Mouse (Mus musculus) spleen, adult 18-20 months (tissue): Measurements from ENCODE around the gene Fcna.
A peak's percentile ranks its signal among the peaks of the same experiment; 100 is the strongest.

Experiments
- DNase-seq, 2 experiments: peaks; one replicate each; pipeline ENCODE4 v3.0.0; 2022; ENCODE audit warnings: mixed read lengths in 2 of 2

Gene Fcna

GRCm38 (mm10) chr2:25627811-25628210 lies at the start of gene Fcna:
Gene Fcna (minus strand): TSS chr2:25628030.
- DNase-seq: no peak

DNA sequence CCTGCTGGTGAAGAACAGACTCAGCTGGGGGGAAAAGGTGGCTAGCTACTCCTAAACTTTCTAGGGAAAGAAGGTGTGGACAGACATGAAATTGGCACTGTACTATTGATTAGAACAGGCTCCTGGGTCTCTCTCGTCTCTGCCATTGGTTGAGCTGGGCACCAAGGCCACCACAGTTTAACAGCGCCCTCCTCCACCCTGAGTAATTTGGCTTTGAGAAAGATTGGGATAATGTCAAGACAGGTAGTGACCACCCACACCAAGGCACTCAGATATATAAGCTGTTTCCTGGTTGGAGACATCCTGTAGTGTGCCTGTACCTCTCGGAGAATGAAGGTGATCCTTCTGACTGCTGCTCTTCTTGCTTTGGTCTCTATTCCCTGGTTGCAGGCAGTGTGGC lies 48.7 kb upstream of the Fcna start, which contains the start of gene Lcn6:
Lcn6 (plus strand) TSS at position 301 of the 400 bp plus-strand sequence.
- DNase-seq: no peak

- no peak for DNase-seq
Observed at GRCm38 (mm10) chr2:25666516-25666915, 38.7 kb upstream of the Fcna start.

GRCm38 (mm10) chr2:25664125-25664524 lies 36.3 kb upstream of the Fcna start:
- DNase-seq: no peak

DNA sequence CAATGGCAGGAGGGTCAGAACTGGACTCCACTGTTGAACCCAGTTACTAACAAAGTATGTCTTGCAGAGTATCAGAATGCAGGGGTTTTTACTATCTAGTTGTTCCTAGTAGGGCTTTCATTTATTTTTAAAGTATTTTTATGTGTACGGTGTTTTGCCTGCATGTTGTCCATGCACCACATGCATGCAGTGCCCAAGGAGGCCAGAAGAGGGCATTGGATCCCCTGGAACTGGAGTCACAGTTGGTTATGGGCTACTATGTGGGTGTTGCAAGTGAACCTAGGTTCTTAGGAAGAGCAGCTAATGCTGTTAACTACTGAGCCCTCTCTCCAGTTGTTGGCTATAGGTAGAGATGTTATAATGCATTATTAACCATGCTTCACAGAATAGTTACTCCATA lies 35.7 kb upstream of the Fcna start:
- DNase-seq: peak in 1 of 2 experiments; percentile 55

DNA sequence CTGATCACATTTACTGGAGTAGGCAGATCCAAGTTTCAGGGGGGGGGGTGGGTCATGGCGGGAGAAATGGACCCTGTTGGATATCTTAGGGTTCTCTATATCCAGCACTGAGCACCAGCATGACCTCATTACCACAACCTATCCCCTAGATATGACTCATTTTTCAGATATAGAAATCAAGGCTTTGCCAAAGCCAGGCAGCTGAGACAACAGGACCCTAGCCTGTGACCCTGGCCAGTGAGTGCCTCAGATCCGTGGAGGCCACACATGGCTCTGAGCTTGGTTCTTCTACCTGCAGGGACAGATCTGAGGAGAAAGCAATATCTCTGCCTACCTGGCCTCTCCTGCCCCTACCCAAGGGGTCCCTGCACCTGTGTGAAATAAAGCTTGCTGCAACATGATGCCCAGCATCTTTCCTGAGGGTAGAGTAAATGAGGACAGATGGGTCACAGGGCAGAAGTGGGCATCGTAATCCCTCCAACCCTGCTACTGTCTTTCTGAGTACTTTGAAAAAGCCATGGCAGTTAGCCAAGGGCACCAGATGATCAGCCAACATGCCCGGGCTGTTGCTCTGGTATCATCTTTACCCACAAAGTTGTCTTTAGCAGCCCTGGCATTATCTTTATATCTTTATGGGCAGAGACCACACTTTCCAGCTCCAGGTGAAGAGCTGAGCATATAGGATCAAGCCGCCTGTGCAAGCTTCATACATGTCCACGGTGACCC lies 33.6 kb upstream of the Fcna start:
- no peak for DNase-seq

- DNase-seq: no peak
Observed at GRCm38 (mm10) chr2:25660279-25660678, 32.4 kb upstream of the Fcna start.

GRCm38 (mm10) chr2:25657652-25658051 lies 29.8 kb upstream of the Fcna start, which contains the start of gene Lcn5:
Gene Lcn5 (plus strand): TSS chr2:25657952.
- DNase-seq: no peak

DNA sequence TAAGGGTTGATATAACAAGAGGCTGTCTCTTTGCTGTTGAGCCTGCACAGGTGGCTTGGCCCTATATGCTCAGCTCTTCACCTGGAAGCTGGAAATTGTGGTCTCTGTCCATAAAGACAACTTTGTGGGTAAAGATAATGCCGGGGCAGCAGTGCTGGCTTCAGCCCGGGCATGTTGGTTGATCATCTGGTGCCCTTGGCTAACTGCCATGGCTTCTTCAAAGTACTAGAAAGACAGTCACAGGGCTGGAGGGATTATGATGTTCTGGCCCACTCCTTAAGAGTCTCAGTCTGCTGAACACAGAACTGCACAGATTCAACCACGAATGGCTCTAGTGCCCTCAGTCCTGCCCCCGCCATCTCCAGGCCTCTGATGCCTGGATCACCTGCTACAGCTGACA lies 29.4 kb upstream of the Fcna start:
- DNase-seq: no peak

DNA sequence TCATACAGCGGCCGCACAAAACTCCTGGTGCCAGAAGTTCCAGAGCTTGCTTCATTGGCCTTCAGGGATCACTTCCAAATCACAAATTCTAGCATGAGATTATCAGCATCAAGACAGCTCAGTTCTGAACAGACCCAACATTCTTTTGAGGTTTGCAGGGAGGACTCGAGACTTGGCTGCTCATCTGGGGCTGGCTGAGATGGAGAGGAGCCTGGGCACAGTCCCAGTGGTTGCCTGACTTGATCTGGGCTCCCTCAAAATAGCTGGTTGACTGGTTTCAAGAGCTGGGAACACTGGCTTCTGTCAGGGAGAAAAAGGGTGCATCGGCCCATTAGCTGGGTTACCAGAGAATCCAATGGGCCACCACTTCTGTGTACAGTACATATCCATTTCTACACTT lies 28.9 kb upstream of the Fcna start:
- DNase-seq: no peak

- DNase-seq: no peak
Observed at GRCm38 (mm10) chr2:25654502-25654901, 26.7 kb upstream of the Fcna start.

- DNase-seq: no peak
Observed at GRCm38 (mm10) chr2:25652902-25653301, 25.1 kb upstream of the Fcna start, which contains the start of gene Lcn8. Gene Lcn8 (plus strand): TSS chr2:25653120.

GRCm38 (mm10) chr2:25639890-25640289 lies 12.1 kb upstream of the Fcna start:
- DNase-seq: peak in 1 of 2 experiments; percentile 46

DNA sequence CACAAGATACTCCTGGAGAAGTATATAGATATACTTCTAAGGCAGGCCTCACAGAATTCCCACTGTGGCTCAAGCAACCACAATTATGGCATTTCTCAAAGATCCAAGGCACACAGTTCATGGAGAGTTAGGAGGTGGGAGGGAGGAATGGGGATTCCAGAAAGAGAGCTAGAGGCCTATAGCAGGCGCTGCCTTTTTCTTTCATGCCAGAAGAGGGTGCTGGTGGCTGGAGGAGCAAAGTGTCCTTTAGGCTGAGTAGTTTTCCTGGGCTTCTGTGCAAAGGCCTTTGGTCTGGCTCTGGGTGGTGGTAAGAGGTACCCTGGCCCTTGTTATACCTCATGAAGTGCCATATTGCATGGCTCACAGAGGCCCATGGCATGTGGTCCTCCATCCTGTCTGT lies 6.2 kb upstream of the Fcna start:
- DNase-seq: no peak

DNA sequence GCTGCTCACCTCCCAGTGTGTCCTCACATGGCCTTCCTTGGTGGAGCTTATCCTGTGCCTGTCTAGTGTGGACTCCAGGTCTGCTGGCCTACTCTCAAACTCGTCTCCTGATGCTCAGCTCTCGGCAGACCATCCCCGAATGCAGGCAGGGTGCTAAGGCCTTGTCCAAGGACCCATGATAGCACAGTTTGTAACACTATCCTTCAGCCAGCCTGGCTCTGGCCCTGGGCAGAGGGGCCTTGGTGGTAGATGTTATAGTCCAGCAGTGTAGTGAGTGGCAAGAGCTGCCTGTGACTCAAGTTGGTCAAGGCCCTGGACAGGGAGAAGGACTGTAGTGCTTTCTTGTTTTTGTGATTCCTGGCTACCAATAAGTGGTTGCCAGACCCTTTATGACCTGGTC lies 5.8 kb upstream of the Fcna start:
- DNase-seq: no peak

DNA sequence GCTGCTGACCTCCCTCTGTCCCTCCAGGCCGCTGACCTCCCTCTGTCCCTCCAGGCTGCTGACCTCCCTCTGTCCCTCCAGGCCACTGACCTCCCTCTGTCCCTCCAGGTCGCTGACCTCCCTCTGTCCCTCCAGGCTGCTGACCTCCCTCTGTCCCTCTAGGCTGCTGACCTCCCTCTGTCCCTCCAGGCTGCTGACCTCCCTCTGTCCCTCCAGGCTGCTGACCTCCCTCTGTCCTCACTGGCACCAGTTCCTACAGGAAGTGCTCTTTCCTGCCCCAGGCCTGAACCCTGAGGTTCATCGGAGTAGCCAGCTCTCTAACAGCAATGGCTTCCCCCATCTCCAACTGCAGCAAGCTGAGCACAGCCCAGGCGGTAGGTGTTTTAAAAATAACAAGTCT lies 908 bp upstream of the Fcna start:
- DNase-seq: no peak

GRCm38 (mm10) chr2:25625986-25626385 lies 1.8 kb downstream of the Fcna start:
- no peak for DNase-seq

DNA sequence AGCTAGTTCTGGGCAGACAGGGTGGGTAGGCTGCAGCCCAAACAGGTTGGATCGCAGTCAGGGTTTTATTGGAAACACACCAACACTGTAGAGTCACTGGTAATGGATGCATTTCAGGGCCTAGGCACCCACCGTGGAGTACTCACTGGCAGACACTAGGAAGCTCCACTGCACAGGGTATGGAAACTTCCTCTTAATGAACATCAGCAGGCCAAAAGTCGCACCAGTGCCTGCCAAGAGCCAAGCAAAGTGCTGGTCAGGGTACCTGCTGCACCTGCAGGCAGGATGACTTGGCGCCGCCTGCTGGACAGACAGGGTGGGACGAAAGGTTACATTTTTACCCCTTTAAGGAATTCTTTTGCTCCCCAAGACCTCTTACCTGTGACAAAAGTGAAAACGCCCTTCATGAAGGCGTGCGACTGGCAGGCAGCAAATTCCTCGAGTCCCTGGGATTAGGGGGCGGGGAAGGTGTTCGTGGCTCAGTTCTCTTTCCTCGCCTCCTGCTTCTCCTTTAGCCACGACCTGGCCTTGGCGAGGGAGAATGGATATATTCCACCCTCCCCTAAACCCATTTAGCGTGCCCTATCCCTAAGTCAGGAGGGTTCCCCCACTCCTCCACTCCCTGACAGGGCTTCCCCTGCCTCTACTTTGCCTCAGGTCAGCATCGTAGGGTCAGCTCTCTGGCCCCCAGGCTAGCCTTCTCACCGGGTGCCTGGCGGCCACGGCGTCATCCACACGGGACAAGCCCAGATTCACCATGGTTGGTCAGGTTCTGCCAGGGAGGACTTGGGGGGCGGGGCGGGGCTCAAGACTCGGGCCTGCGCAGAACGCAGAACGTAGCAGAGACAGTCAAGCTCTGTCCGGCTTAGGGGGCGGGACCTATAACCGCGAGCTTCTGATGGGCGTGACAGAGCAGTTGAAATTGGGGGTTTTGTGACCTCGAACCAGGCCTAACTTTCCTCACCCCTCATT lies 6.3 kb downstream of the Fcna start, which contains the start of gene Tmem141:
Tmem141 (minus strand) TSS at position 777 of the 972 bp plus-strand sequence.
- DNase-seq: peak; percentile 65 to 71

GRCm38 (mm10) chr2:25620852-25621228 lies 7.0 kb downstream of the Fcna start:
- no peak for DNase-seq

- no peak for DNase-seq
Observed at GRCm38 (mm10) chr2:25620386-25620785, 7.4 kb downstream of the Fcna start.

DNA sequence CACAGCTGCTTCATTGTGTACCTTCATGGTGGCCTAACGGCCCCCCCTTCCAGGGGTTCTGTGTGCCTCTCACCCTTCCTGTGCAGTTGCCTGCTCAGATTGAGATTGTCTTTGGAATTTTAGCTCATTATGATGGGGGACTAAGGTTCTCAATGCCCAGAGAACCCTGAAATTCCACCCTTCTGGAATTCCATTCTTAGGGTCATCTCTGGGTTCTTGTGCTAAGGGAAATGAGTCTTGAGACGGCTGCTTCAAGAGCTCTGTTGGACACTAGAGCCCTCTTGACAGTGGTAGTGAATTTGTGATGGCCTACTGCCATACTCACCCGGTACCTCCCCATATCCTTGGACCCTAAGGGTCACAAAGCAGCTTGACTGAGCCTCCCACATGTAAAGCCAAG lies 10.3 kb downstream of the Fcna start, which contains the start of gene Ccdc183:
Ccdc183 (minus strand) TSS at position 101 of the 400 bp plus-strand sequence.
- DNase-seq: no peak

- no peak for DNase-seq
Observed at GRCm38 (mm10) chr2:25616398-25616797, 11.4 kb downstream of the Fcna start.

DNA sequence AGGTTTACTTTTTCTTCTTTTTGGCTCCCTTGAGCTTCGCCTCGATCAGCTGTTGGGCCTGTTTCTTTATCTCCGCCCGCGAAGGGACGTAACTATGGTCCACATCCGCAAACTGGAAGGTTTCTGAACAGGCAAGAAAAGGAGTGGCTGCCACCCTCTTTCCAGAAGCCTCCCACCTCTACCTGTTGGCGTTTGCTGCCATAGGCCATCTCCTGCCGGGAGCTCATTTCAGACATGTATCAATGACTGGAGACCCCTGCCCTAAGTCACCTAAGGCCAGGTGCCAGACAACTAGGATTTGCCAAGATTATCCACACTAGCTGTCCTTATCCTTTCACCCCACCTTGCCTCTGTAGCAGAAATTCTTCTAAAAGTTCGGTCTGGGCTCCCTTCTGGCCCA lies 19.2 kb downstream of the Fcna start:
- no peak for DNase-seq
